Mouse (Mus musculus): Measurements from ENCODE around the gene Ticam1.

Gene Ticam1

DNA sequence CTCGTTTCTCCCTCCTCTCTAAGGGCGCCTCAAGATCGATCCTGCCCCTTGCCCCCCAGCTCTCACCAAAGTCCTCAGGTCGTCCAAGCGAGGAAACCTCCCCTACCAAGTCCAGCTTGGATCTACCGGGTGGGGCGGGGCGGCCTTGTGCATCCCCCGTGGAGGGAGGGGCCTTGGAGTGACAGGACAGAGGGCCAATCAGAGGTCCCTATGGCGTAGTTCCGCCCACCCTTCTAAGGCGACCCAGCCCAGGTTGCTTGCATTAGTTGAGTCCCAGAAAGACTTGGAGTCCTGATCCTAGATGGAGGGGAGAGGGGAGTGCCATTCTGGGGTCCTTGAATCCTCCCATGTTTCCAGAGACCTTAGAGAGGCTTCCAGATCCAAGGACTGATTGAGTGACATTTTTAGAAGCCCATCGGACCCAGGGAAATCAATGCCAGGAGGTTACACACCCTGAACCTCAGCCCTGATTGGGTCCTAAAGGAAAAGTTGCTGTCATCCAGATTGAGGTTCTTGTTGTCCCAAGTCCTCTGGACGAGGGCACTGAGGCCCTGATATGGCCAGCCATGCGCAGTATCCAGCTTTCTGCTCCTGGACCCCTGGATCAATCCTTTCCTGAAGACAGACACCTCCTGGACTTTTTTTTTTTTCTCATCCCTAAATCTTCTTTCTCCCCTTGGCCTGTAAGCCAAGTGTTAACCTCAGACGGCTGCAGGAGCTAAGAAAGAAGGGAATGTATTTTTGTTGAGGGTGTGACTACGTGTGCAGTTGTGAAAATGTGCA is 14.0 kb upstream of the Ticam1 start:
- peak; percentile 97 for DNase-seq (ENCODE audit: low read depth, low spot score)

DNA sequence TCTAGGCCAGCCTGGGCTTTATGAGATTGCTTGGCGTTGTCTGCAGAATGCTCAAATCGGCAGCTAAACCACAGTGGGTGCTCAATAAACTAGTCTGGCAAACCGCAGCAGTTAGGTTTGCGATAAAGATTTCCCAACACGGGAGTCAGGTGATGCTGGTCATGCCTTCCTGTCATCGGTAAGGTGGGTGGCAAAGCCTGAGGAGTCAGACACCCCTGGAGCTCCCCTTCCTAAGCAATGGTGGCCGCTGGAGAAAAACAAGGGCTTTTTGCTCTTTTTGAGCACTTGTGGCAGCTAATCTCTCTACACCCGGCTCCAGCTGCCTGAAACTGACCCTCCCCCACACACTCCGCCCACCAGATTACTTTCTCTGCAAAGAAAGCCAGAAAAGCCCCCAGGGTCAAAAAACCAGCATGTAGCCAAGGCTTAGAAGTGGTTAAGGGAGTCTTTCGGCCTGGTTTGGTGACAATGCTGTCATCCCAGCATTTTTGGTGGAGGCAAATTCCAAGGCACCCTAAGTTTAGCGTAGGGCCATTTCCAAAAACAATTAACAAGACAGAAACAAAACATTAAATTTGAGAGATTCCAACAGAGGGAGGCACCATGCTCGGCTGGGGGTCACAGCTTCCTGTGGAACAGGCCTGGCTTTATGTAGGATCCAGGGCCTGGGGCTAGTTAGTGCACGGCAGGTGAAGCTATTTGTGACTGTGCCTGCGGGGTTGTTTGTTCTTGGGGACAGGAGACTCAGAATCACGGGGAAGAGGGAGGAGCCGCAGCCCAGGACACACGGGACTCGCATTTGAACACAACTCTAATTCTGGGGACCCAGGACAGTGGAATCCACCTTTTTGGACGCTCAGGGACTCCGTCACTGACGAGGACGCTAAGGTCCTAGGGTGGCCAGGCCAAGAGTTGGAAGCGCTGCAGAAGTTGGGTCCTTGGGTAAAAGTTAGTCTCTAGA is 13.1 kb upstream of the Ticam1 start:
- DNase-seq (ENCODE audit: low read depth, low spot score), result peak; percentile 65

DNA sequence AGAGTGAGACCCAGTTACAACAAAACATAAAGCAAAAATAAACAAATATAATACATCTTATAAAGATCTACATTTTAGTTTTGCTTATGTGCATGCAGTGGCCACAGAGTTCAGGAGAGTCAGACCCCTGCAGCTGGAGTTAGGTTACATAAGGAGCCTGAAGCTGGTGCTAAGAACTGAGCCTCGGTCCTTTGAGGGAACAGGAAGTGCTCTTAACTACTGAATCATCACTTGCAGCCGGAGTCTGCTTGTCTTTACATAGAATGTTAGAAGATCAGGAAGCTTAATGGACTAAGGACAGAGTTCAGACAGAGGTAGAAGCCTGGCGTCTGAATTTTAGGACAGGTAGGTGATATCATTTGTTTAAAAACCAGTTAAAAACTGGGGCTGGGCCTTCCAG is 12.3 kb upstream of the Ticam1 start:
- DNase-seq (ENCODE audit: low read depth, low spot score), result peak; percentile 40

DNA sequence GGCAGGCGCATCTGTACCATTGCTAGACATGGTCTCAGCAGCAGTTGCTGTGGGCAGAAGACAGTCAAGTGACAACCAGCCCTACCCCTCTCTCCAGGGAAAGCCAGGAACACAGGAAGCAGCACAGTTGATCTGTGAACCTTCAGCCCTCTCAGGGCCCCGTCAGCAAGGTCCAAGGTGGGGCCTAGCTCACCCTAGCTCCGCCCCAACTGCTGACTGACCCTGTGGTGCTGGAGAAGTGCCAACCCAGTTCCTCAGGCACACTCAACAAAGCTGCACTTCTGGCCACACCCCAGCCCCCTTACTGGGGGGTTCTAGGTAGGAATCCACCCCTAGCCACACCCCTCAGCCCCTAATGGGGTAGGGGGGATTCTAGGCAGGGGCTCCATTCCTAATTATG is 11.2 kb upstream of the Ticam1 start:
- peak; percentile 57 for DNase-seq (ENCODE audit: low read depth, low spot score)

DNA sequence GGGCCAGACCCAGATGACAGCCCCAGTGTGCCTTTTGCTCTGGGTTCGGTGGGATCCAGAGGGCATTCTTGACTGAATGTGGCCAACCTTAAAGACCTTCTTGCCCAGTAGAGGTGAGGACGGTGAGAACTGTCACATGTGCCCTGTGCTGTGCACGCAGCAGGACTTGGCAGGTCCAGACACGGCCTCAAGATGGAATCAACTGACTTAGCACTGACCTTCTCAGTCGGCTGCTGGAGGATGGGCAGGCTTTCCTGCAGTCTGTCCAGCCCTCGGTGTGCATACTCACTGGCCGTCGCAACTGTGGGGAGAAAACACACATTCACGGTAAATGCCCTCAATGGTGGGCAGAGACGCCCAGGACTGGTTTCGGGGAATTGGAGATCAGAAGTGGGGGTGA is 9.4 kb upstream of the Ticam1 start:
- DNase-seq (ENCODE audit: low read depth, low spot score), result no peak

DNA sequence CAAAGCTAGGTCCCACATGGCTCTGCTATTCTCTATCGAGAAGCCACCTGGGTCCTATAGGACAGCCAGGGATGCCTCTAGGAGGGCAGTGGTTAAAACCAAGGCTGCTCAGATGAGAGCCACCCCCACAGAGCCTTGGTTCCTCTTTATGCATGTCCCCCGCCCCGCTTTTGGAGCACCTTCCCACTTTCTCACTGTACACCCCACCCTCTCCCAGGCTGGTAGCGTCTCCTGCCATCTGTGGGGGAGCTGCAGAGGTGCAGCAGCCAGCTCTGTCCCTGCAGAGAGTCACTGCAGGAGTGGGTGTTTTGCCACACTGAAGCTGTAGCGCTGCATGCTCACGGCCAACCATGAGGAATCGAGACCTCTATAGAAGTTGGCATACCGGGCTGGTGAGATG is 6.7 kb upstream of the Ticam1 start:
- no peak for DNase-seq (ENCODE audit: low read depth, low spot score)

DNA sequence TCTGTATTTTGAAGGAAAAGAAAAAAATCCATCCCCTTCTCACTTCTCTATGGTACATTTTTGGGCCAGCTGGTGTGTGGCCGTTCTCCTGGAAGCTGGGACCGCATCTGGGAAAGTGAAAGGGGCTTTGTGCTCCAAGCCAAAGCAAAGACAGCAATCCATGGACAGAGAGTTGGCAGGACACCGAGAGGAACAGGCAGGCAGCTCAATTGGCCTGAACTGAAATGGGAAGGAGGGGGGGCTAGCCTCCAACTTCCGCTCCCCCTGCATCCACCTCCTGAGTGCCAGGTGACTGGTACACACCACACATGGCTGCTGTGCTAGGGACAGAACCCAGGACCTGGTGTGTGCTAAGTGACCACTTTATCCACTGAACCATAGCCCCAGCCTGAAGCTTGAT is 6.2 kb upstream of the Ticam1 start:
- no peak for DNase-seq (ENCODE audit: low read depth, low spot score)

DNA sequence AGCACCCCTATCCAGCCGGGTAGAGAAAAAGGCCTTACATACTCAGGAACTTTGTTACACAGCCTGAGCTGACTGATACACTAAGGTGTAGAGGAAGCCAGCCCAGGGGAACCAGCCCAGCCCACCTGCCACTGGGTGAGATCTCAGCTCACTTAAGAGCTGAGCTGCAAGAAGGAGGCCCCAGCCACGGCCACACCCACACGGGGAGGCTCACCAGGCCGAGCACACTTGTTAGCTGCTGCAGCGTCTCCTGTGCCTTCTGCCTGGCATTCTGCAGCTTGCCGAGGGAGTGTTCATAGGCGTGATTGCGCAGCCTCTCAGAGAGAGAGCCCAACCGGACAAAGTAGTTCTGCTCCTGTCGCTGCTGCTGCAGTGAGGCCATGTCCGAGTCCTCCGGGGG is 4.6 kb upstream of the Ticam1 start:
- DNase-seq (ENCODE audit: low read depth, low spot score), result no peak

DNA sequence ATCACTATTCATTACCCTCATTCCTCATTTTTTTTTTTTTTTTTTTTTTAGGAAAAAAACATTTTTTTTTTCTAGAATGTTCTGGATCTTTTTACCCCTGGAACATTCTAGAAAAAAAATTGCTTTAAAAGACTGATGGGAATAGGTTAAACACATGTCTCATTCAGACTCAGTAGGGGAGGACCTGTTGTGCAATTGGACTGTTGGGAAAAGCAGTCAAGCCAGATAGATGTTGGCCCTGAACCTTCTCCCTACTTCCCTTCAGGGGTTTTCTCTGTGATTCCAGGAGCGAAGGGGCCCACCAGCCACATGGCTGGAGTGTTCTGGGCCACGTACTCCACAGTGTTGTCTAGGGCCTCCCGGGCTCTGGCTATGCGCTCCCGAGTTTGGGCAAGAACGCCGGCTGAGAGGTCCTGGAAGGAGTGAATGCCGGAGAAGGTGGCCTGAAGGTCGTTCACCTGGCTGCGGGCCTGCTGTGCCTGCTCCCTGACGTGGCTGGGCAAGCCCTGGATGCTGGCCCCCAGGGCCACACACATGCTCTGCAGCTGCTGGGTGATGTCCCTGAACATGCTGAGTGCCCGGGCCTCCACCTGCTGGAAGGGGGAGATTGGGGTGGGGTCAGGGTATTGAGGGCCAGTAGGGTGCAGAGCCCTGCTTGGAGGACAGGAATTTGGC is 3.0 kb upstream of the Ticam1 start:
- DNase-seq (ENCODE audit: low read depth, low spot score), result no peak

DNA sequence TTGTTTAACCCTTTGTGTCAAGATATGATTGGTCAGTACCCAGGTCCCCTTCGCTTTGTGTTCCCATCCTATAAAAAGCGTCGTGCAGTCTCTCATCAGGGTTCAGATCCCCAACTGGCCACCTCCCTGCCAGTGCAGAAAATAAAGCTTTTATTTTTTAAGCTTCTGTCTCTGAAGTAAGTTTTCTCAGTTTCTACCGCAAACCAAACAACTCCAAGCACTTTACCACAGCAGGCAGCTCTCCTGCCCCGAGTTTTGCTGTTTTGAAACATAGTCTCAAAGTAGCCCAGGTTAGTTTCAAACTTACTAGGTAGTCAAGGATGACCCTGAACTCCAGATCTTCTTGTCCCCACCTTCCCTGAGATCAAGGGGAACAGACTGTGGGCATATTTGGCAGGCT is 1.8 kb upstream of the Ticam1 start:
- no peak for DNase-seq (ENCODE audit: low read depth, low spot score)

DNA sequence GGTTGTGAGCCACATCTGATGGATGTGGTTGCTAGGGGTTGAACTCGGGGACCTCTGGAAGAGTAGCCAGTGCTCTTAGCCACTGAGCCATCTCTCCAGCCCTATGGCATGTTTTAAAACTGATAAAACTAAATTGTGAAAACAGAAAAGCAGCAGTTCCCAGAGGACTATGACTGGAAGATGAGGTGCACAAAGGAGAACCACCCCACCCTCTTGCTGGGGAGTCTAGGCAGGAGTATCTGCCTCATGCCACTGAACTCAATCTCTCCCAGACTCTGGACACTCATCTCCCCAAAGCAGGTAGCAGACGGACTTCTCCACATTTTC is 944 bp upstream of the Ticam1 start:
- peak; percentile 30 for DNase-seq (ENCODE audit: low read depth, low spot score)

DNA sequence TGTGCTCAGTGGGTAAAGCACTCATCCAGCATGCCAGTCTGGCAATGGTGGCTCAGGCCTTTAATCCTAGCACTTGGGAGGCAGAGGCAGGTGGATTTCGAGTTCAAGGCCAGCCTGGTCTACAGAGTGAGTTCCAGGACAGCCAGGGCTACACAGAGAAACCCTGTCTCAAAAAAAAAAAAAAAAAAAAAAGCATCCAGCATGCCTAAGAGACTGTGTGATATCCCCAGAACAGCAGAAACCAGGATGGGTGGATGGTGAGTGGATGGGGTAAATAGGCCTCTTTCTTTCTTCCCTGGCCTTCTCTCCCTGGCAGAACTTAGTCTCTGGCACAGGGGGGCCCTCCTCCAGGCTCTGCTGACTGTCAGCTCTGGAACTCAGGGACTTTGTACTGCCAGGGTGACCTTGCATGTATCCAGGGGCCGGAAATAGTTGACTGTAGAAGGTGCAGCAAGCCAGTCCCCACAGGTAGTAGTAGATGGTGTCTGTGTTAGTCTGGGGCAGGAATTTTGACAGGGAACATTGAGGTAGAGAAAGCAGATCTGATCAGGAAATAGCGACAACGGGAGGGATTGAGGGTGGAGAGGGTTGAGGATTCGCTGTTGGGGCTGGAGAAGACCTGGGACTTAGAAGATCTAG is 625 bp downstream of the Ticam1 start:
- DNase-seq (ENCODE audit: low read depth, low spot score), result peak; percentile 53

DNA sequence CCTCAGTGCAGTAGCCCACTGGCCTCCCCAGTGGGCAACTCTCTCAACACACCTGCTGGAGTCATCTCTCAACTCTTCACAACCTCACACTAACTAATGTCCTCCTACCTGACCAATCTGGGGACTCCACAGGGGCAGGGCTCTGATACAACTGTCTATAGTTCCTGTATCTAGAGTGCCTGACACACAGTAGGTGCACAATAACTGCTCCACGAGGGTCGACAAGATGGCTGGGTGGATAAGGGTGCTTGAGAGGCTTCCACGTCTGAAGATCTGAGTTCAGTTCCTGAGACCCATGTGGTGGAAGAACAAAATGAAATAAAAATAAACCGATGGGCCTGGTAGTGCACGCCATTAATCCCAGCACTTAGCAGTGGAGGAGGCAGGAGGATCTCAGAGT is 2.6 kb downstream of the Ticam1 start:
- DNase-seq (ENCODE audit: low read depth, low spot score), result no peak

DNA sequence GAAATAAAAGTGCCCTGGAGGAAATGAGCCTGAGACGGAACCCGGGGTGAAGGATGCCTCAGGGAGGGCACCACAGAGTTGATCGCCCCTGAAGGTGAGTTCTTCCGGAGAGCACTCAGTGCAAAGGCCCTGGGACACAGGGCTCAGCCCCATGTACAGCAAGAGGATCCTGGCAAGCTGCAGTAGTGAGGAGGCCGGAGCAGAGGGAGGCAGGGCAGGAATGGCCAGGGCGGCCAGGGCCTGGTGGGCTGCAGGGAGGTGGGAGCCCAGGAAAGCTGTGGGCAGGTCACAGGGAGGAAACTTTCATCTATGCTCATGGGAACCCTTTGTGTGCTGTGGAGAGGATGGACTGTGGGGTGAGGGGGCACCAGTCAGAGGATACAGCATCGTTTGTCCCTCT is 3.1 kb downstream of the Ticam1 start:
- DNase-seq (ENCODE audit: low read depth, low spot score), result no peak

DNA sequence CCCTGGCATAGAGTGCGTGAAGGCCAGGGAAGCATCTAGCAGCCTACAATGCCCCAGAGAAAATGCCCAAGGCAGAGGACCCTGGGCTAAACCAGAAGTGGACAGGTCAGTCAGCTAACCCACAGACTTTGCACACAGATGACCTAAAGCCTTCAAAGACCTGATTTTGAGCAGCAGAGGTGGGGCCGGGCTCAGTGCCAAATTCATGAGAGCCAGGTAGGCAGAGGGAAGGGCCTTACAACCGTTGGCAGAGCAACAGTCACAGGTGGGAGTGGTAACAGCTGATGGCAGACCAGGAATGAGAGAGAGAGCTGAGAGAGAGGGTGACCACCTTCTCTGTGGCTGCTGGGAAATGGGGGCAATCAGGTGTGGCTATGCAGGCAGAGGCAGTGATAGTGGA is 3.9 kb downstream of the Ticam1 start:
- no peak for DNase-seq (ENCODE audit: low read depth, low spot score)

DNA sequence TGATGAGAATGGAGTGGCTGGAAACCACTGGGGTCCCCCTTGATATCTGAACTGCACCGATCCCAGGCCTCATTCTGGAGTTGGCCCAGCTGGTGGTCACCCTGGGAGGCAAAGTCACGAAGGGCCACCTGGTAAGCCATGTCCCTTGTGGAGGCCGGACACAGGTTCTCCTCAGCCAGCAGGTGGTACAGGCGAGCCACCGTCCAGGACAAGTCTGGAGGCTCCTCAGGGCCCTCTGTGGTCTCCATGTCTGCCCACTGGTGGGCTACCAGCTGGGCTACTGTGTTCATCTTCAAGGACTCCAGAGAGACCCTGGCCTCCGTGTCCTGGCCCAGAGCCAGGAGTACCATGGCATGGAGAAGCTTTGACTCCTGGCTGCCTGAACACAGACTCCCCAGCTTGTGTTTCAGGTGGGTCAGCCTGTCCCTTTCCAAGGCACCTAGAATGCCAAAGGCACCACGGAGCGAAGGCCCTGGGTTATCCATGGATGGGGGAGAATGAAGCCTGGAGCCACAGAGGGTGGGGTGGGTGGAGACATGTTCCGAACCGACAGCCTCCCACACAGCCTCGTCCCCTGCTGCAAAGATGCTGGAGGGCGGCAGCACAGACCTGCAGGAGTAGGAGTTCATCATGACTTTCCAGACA is 4.9 kb downstream of the Ticam1 start:
- DNase-seq (ENCODE audit: low read depth, low spot score), result no peak

DNA sequence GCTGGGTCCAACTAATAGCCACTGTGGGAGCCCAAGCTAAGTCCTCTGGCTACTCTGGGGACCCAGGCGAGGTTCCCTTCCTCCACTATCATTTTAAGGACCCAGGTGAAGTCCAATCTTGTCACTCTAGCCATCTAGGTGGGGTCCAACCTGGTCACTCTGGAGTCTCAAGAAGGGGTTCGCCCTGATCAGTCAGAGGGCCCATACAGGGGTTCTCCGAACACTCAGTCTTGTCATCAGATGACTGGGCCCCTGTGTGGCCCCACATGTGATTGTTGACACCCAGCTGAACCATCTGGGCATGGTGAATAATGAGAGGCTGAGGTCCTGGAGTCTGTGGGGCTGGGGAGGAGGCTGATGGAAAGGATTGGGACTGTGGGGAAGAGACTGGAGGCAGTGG is 6.8 kb downstream of the Ticam1 start:
- DNase-seq (ENCODE audit: low read depth, low spot score), result no peak

DNA sequence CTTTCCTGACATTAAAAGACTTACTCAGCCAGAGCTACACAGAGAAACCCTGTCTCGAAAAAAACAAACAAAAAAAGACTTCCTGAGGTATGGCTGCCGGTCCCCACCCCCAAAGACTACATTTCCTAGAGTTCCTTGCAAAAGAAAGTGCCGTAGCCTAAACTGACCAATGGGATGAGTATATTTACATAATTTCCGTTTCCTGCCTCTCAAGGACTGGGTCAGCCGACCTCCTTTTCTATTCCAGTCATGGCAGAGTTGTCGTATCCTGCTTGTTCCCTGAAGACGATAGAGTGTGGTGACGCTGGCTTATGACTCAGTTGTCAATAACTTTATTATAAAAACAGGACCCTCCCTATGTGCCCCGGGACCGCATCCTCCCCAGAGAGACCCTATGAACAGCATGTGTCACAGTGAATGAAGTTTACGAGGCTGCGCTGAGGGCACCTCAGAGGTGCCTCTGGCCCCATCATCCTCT is 7.4 kb downstream of the Ticam1 start:
- DNase-seq (ENCODE audit: low read depth, low spot score), result peak; percentile 47

DNA sequence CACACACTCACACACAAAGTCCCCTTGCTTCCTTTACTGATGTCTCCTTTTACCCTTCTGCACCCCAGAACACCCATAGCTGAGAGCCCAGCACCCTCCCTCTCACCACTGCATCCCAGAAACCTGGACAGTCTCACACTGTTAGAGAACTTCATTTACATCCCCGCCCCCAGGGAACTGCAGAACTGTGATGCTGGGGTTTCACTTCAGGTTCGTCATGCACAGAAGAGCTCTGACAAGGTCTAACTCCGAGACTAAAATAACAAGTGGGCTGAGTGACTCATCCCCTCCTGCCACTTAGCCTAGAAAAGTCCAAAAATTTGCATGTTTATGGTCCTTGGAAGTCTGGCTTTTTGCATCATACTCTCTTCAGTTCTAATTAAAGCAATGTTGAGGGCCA is 10.3 kb downstream of the Ticam1 start:
- peak; percentile 96 for DNase-seq (ENCODE audit: low read depth, low spot score)

DNA sequence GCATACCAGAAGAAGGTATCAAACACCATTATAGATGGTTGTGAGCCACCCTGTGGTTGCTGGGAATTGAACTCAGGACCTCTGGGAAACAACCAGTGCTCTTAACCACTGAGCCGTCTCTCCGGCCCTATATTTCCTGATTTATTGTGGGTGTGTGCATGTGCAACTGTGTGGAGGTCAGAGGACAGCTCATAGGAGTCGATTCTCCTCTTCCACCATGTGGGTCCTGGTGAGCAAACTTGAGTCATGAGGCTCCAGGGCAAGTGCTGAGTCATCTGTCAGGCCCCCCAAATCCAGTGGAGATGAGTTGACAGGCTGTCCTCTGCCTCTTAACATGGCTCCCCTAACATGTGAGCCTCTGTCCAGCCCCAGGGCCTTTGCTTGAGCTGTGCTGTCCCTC is 10.7 kb downstream of the Ticam1 start:
- DNase-seq (ENCODE audit: low read depth, low spot score), result peak; percentile 94

DNA sequence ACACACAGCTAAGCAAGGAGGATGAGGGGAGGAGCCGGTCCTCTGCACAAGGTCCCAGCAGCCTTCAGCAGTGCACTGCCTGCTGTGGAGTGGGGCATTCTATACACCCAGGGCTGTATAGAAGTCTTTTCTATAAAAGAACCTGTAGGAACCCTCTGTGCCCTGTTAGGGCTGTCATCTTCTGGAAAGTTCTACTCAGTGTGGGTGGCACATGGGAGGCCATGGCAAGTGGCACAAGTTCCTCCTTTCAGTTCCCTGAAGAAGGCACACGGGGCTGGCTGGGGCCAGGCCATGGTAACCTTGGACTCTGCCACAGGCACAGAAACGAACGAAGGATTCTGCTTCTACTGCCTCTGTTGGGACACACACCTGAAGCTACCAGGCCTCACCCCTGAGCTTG is 11.6 kb downstream of the Ticam1 start:
- no peak for DNase-seq (ENCODE audit: low read depth, low spot score)
